Mouse (Mus musculus) activated CD4-positive, CD25-positive, alpha-beta regulatory T cell, adult 4 months (primary cell): ENCODE measurements at regions not wholly inside any gene's neighbourhood (a gene's known extent, or its start where the extent isn't known, plus 50 kb on each side); places are given as distances from the start of the nearest gene placed in this dataset.

Experiments
- ATAC-seq: one replicate; pipeline ENCODE4 v1.8.0; 2017

DNA sequence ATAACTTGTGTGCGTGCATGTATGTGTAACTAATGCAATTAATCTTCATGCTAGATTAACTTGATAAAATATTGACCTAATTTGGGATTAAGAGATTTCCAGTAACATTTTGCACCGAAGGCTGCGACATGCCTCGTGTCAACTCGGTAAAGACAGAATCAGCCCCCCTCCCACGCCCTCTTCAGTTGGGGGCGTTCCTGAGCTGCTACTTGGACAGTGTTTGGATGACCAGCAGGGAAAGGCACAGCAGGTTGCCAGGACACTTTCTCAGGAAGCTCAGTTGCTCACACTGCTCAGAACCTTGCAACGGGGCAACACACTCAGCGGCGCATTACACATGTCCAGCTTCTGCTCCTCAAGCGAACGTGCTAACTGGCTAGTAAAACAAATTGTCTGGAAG, 326.2 kb upstream of the Fam241a start:
- no peak for ATAC-seq

DNA sequence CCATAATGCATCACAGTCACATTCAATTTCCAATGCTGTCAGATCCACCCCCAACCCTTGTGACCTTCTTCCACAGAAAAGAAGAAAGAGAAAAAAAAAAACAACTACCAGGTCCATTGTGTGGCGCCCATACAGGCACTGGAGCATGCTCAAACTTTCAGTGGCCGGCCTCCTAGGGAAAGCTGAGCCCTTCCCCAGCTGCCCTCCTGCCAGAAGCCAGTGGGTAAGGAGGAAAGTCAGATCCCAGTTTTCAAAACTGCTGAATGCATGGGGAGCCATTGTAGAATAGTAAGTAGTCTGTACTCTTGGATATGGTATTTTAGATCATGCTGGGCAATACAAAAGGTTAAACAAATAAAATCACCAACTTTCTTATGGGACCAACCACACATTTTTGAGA, 325.5 kb upstream of the Fam241a start:
- no peak for ATAC-seq

DNA sequence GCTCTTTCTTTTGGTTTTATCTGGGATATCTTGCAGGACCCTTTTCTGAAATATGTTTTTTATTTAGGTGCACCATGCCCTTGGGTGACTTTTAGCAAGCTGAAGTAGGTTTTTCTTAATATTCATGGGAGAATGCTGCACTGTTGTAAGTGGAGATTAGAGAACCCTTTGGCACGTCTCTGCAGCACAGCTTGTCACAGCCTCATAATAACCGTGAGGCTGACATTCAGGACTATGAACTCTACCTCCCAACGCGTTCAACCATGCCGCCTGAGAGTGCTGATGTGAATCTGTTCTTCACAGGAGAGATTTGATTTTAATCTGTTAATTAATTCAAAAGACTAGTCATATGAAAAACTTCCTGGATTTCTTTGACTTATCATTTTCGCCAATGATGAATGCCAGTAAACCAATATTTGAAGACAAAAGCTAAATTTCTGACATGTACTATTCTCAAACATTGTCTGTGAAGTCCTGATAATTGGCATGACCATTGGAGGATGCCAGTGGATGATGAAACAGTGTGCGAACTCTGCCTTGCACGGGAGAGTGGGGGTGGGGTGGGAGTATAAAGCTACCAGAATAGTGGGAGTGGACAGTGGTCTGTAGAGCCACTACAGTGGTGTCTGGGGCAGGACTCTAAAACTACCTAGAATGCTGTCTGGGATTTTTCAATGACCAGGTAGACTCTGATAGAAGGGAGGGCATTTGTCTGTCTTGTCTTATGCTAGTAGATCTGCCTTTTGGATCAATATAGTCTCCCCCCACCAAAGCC, 324.8 kb upstream of the Fam241a start:
- ATAC-seq: no peak

DNA sequence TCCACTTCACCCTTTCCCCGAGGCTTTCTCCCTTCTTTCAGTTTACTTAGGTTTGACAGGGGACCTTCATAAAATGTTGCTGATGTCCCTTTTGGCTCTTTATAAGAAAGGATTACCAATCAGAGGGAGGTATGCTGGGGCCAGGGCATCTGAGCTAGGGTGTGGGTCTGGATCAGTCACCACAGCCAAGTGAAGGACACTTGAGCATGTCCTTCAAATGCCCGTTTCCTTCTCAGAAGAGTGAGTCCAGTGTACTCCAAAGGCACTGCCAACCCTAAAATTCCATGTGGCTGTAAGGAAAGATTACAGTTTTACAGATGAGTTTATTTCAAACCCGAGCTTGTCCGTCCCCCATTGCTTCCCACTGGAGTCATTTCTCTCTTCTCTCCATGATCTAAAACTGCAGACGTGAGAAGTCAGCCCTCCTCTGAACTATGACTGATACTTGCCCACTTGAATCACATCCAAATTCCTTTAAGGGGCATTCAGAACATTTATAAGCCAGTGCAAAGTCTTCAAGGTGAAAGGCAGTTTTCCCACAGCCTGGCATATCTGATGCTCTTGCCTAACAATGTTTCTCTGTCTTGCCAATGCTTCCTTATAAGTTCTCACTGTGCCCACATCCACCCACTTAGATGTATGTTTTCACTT, 321.8 kb upstream of the Fam241a start:
- no peak for ATAC-seq

DNA sequence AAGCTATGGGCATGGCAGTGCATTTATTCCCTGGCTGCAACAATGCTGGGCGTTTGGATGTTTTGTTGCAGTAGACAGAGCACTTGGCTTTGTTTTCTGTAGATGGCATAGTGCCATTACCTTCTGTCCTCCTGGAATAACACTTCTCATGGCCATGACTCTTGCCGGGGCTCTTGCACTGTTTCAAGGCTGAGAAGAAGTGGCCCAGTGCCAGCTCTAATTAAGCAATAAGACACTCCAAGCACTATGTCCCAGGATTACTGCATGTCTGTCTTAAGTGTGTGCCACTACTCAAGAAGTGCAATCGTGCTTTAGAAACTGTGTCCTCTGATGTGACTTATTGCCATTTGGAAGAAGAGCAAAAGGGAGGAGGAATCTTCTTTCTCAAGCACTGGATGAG, 316.1 kb upstream of the Fam241a start:
- no peak for ATAC-seq

DNA sequence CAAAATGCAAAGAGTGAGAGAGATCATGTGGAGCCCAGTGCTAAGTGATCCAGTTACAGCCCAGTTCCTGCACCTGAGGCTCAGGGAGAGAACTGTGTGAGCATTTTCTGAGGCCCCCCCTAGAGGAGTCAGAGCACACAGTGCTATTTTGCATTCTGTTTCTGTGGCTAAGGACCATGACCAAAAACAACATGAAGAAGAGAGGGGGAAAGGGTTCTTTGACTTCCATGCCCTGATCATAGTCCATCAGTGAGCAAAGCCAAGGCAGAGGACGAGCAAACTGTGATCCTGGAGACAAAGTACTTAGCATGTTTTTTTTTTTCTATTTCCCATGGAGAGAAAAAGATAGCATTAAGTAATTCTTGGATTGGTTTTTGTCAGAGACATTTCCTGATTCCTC, 314.5 kb upstream of the Fam241a start:
- ATAC-seq: no peak

DNA sequence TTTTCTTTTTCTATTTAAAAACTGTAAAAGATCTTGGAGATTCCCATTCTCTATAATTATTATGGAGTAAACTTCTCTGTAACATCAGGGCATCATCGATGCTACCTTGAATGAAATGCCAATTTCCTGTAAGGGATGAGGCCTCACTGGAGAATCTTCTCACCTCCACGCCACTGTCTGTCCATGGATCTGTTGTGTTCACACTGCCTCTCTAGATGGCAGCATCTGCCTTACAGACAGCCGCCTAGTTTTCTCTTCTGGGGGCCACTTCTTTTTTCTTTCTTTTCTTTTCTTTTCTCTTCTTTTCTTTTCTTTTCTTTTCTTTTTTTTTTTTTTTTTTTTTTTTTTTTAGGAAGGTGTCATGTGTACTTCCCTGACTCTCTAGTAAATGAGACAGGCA, 310.8 kb upstream of the Fam241a start:
- no peak for ATAC-seq

DNA sequence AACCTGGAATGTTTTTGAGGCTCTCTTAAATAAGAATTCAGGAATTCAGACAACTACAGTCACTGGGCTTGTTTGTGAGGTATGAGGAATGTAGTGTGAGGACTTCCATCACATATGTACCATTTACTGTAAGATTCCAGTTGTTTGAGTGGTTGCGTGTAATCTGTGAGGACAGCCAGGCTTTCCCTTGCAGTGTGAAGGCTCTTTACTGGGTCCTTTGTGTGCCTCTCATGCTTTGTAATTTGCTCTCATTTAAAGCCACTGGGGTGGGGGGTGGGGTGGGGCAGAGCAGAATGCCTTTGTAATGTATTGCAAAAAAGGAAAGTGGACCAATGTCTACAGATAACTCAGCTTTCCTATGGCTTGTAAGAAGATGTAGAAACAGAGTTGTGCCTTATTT, 310.4 kb upstream of the Fam241a start:
- ATAC-seq: no peak

DNA sequence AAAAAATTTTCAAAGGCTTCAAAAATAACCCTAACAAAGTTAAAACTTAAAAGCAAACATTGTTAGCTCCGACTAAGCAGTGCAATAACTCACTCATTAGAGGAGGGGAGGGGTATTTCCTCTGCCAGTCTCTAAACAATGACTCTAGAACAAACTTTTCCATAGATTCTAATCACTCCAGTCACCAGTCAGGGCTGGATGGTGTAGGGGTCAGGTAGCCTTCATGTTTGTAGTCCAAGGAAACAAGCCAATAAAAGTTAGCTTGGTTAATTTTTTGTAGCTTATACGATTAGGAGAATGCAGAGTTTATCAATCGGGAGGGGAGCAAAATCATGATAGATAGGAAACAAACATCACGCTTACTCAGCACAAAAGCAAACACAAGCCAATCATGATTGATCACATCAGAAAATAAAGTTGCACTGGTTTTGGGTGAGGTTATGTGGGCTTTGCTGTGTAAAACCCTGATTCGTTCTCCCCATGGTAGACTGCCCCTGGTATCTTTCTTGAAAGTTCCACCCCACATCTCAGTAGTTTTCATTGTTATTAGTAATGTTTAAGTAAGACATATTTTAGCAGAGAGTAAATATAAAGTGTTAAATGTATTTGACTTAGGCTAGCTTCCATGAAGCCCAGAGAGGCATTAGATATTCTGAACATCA, 304.6 kb upstream of the Fam241a start:
- ATAC-seq: no peak

DNA sequence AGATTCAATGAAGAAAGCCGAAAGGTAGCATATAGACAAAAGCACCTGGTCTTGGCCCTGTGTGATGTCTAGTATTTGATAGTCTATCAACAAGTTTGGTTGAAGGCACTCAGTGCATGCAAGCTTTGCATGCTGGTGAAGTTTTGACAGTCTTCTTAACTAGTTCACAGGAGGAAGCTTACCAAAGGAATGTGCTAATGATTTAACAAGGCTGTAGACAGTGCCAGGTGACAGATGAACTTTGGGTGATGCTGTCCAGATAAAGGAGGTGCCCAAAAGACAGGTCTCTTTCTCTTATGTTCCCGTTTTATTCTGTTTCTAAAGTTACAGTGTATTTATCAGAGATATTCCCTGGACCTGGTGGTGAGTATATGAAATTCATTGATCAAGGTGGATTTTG, 303.3 kb upstream of the Fam241a start:
- no peak for ATAC-seq

DNA sequence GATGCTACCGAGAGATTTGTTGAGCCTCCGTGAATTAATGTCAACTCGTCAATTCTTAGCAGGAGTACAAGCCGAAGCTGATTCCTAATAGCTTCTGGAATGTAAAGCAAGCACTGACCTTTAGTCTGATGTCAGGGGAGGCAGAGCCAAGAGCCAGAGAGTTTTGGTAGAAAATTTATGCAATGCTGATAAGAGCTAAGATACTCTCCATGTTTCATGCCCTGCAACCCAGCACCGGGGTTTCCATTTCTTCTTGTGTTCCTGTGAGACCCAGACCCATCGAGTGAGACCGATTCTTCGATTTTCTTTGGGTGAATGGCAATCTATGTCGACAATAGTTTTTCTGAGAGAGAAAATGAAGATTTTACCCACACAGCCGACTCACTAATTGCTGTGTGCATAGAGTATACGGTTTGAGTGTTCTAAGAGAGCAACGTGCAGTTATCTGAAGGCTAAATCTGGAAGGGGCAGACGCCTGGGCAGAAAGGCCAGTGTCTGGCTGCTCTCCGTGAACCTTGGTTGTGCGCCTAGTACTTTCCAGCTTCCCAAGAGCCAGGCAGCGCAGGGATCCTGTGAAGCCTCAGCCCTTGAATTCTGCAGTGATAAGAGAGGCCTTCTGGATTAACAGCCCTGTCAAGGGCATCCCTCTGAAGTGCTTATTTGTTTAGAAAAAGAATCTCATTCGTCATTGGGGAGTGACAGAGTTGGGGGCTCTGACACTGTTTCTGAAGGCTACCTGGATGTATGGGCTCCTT, 296.1 kb upstream of the Fam241a start:
- no peak for ATAC-seq

DNA sequence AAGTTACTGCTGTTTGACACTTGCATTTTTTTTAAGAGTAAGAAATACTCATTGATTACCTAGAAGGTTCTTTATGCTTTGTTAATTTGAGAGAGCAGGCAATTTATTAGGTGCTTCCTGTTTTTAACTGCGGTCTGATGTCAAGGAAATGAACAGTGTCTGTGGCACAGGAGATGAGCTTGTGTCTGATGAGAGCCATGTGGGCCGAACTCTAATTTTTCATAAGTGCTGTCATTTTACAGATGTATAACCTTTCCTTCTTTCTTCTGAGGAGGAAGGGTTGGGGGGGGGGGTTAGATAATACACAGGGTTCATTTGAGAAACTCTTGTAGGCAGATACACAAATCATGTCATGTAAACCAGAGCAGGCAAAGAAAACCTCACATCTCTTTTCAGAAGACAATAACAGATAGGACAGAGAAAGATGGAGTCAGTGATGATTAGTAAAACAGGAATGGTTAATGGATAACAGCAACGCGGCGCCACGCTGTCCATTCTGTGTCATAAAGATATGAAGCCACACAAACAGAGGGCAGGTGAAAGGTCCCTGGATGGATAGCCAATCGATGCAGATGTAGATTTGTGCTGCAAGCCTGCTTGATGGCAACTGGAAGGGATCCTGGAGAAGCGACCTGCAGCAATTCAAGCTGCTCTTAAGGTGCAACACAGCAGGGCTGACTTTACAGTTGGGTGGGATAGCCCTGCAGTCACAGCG, 291.4 kb upstream of the Fam241a start:
- ATAC-seq: no peak

DNA sequence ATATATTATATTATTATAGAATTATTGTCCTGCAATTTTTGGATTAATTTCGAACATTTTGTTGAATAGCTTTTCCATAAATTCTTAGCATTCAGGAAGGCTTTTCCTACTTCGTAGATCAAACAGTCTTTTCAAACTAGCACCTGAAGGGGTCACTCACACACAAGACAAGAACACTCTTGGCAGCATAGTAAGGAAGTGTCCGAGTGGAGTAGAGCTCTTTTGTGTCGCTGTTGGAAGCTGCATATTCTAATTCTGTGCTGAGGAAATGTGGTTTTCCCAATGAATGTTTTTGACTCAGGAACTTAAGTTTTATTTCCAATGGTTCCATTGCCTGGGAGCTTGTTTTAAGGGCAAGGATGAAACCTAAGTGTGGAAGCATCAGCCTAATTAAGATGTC, 290.2 kb upstream of the Fam241a start:
- no peak for ATAC-seq

DNA sequence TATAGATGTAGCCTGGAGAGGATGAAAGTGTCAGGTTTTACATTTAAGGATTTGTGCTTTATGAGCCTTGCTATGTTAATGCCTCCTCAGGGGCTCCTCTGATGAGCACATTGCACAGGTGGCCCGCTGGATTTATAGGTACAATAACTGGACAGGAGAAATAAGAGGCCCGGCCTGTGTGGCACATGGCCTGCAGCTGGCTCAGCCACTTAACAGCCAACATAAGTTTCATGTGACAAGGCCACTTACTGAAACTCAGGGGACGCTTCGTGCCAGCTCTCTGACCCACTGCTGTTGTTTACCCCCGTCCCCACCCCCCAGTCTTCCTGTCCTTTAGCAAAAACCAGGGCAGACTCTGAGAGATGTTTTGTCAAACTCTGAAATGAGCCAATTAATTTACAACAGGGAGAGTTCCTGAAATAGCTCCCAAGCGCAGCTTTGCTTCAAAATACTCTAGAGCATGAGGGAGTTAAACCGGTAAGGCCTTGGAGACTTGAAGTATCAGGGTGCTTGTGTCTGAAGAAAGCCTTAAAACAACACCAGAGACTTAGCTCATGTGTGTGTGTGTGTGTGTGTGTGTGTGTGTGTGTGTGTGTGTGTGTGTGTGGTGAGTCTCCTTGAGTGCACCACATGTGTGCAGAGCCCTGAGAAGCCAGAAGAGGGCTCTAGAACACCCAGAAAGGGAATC, 285.2 kb upstream of the Fam241a start:
- no peak for ATAC-seq

DNA sequence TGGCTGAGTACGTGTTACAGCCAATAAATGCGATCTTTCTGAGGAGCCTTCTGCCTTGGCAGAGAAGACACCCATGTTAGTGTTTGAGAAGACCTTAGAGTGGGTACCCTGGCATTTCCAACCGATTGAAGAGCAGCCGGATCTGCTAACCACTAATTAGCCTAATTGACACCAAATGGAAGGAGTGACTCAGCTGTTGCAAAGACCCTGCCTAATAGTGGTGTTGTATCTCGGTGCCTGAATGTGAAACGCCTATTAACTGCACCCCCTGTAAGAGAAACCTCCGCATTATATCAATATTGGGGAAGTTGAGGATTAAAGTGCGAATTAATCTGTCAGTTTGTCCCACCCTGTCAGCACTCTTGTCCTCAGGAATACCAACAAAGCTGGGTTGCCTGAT, 253.1 kb upstream of the Fam241a start:
- ATAC-seq: no peak

DNA sequence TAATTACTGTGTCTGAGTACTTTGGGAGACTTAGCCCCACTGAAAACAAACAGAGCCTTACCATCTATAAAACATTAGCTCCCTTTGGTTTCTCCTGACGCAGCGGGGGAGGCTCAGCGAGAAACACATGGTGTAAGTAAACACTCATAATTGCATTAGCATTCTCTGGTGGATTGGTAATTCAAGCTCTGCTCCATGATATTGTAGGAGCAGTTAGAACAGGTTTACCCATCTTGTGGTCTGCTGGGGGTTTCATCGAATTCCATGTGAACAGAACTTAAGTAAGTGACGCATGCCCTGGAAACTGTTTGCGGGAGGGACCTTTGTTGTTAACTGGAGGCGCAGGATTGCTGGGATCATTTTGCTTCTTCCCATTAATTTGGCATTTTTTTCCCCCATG, 249.2 kb upstream of the Fam241a start:
- ATAC-seq: no peak

DNA sequence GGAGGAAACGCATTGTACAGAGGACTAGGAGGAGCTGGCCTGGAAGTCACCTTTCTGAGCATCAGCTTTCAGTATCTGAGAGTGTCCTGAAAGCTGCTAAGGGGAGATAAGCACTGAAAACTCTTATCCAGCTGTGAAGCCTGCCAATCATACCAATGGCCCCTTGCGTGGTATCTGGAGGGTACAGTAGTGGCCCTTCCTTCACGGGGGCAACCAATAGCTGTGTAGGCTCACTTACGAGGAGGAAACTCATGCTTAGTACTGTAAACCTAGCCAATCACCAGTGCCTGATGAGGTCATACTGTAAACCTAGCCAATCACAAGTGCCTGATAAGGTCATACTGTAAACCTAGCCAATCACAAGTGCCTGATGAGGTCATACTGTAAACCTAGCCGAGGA, 231.7 kb upstream of the Fam241a start:
- ATAC-seq: no peak

DNA sequence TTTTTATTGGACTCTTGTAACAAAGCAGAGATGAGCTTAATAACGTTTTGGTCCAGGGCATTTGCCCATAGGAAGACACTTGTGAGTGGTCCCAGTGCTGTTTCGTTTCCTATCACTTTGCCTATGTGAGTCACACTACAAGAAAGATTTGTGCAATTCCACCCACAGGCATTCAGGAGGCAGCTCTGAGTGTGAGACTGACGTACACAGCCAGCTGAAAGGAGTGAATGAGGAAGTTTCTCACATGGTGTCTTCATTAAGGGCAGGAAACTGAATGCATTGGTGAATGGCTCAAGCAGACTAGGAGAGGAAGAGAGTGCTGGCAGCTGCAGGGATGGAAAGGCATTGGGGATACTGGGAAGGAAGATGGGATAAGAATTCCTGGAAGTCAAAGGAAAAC, 230.5 kb upstream of the Fam241a start:
- ATAC-seq: no peak

DNA sequence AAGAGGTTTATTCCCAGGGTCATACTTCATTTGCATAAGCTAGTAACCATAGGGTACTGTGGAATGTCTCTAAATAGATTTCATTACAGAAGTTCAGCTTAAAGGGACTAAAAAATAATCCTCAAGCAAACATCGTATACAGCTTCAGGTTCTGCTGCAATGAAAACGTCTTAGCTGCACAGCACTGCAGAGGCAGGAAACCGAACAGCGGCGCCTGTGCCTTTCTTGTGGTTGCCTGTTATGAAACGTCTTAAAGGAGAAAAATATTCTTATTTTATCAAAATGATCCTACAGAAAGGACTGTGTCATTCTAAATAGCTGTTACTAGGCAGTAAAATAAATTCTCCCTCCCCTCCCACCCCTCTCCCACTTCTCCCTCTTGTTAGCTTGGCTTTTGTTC, 226.0 kb upstream of the Fam241a start:
- no peak for ATAC-seq

DNA sequence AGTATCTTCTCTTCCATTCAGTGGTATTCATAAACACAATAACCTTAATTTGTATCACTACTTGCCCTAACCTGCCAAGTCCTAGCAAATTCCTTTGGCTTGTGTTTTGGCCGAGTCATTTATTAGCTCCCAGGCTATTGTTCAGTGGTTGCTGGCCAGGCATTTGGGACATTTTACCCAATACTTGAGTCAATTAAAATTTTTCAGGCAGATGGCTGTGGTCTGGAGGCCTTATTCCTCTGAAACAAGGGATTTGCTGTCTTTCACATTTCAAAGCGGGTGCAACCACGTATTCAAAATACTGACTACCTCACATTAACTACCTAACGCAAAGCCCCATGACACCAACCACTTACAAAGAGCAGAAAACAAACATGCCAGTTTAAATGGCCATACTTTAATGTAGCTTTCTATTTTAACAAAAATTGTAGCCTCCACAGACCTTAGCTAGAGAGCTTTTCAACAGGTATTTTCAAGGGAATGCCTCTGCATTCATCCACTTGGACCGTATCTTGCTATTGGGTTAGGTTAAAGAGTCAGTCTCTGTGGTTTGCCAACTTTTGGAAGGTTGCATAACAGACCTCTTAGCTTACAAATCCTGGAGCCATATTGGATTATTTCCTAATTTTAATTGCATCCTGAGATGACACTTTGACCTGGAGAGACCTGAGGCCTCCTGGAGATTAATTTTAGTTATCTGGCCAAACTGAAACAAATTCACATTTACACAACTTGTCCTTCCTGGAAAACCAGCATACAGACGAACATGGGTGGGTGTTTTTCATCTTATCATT, 224.7 kb upstream of the Fam241a start:
- ATAC-seq: no peak

DNA sequence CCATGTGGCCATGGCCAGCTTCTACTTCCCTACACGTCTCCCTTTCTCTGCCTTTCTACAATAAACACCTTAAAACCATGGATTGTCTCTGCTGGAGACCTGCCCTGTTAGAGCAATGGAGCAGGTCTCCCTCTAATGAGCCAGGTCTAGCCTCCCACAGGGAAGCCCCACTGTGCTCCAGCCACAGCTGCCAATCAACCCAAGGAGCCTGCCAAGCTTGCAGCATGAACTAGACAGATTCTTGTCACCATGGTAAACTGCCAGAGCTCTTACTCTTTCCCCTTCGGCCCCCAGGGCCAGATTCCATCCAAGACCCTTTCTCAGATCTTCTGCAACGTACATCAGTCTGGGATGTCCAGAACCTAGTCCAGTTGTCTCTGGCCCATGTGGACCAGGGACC, 217.1 kb upstream of the Fam241a start:
- no peak for ATAC-seq
